Mouse (Mus musculus): Measurements from ENCODE around the gene Pcnx4. TPM values are rescaled to one million over a fixed set of nuclear protein-coding genes. Genes with fewer than 3 reads are reported as not detected.
A peak's percentile ranks its signal among the peaks of the same experiment; 100 is the strongest.
"Not testable (repeated sequence)": the region's sequence is repeated elsewhere in the genome, so short reads cannot be mapped to it uniquely, and the experiment has no call there.

Gene Pcnx4
- polyA plus RNA-seq, 1 experiment from 2014 or later = 8.9 TPM

GRCm38 (mm10) chr12:72532303-72532702 is 3.9 kb upstream of the Pcnx4 start:
- WGBS = 75% methylated on average over 7 of the region's 7 CpGs
- H3K36me3 ChIP-seq = no peaks in the 10 kb centered on the region
- no peaks in the 10 kb centered on the region for H3K27me3 ChIP-seq (replicated peaks)
- no peak overlapping the region for H3K4me2 ChIP-seq
- no peak overlapping the region for H3K9ac ChIP-seq
- H3K9me3 ChIP-seq = no peaks in the 10 kb centered on the region
- H3K4me1 ChIP-seq = peaks cover 3% of the 10 kb centered on the region; the same call in 1 of the 2 replicates
- no peak overlapping the region for H3K4me3 ChIP-seq (replicated peaks)
- H3K27ac ChIP-seq = no peak overlapping the region
- no peak for ATAC-seq (ENCODE audit: insufficient read depth, low FRiP score, low read depth)

GRCm38 (mm10) chr12:72533986-72534385 is 2.2 kb upstream of the Pcnx4 start:
- H3K9me3 ChIP-seq = no peaks in the 10 kb centered on the region
- no peak overlapping the region for H3K27ac ChIP-seq
- 85% methylated on average over 6 of the region's 6 CpGs for WGBS
- no peak overlapping the region for H3K4me2 ChIP-seq
- H3K36me3 ChIP-seq = no peaks in the 10 kb centered on the region
- no peak overlapping the region for H3K9ac ChIP-seq
- no peak overlapping the region for H3K4me3 ChIP-seq (replicated peaks)
- ATAC-seq (ENCODE audit: insufficient read depth, low FRiP score, low read depth) = no peak
- peaks cover 3% of the 10 kb centered on the region; the same call in 1 of the 2 replicates for H3K4me1 ChIP-seq
- H3K27me3 ChIP-seq (replicated peaks) = no peaks in the 10 kb centered on the region

- ATAC-seq (ENCODE audit: insufficient read depth, low FRiP score, low read depth) = no peak
- no peaks in the 10 kb centered on the region for H3K9me3 ChIP-seq
- no peaks in the 10 kb centered on the region for H3K27me3 ChIP-seq (replicated peaks)
- no peak overlapping the region for H3K9ac ChIP-seq
- H3K4me2 ChIP-seq = peak overlapping the region; percentile 74
- peaks cover 3% of the 10 kb centered on the region; the same call in 1 of the 2 replicates for H3K36me3 ChIP-seq
- H3K4me1 ChIP-seq = peaks cover 3% of the 10 kb centered on the region; the same call in 1 of the 2 replicates
- H3K4me3 ChIP-seq (replicated peaks) = peak overlapping the region; percentile 69
- WGBS = 41% methylated on average over 3 of the region's 3 CpGs
- H3K27ac ChIP-seq = no peak overlapping the region
Measured at GRCm38 (mm10) chr12:72535599-72535998, 584 bp upstream of the Pcnx4 start.

GRCm38 (mm10) chr12:72538571-72538970 is 2.4 kb downstream of the Pcnx4 start:
- no peak for ATAC-seq (ENCODE audit: insufficient read depth, low FRiP score, low read depth)
- no peak overlapping the region for H3K27ac ChIP-seq
- peaks cover 3% of the 10 kb centered on the region; the same call in 1 of the 2 replicates for H3K4me1 ChIP-seq
- no peak overlapping the region for H3K4me2 ChIP-seq
- no peaks in the 10 kb centered on the region for H3K9me3 ChIP-seq
- no peak overlapping the region for H3K4me3 ChIP-seq (replicated peaks)
- peaks cover 3% of the 10 kb centered on the region for H3K36me3 ChIP-seq
- H3K9ac ChIP-seq = no peak overlapping the region
- H3K27me3 ChIP-seq (replicated peaks) = no peaks in the 10 kb centered on the region
- whole genome bisulfite sequencing = 92% methylated on average over 10 of the region's 10 CpGs

GRCm38 (mm10) chr12:72554347-72554746 is 18.2 kb downstream of the Pcnx4 start:
- no peak overlapping the region for H3K4me3 ChIP-seq (replicated peaks)
- no peak for ATAC-seq (ENCODE audit: insufficient read depth, low FRiP score, low read depth)
- no peak overlapping the region for H3K4me2 ChIP-seq
- H3K36me3 ChIP-seq = peaks cover 3% of the 10 kb centered on the region; the same call in 1 of the 2 replicates
- no peak overlapping the region for H3K9ac ChIP-seq
- no peaks in the 10 kb centered on the region for H3K4me1 ChIP-seq
- H3K27ac ChIP-seq = no peak overlapping the region
- WGBS = 75% methylated on average over 4 of the region's 4 CpGs
- no peaks in the 10 kb centered on the region for H3K27me3 ChIP-seq (replicated peaks)
- no peaks in the 10 kb centered on the region for H3K9me3 ChIP-seq

- H3K9ac ChIP-seq = no peak overlapping the region
- ATAC-seq (ENCODE audit: insufficient read depth, low FRiP score, low read depth) = peak; percentile 75
- H3K27me3 ChIP-seq (replicated peaks) = no peaks in the 10 kb centered on the region
- no peak overlapping the region for H3K4me3 ChIP-seq (replicated peaks)
- no peaks in the 10 kb centered on the region for H3K36me3 ChIP-seq
- no peak overlapping the region for H3K4me2 ChIP-seq
- no peaks in the 10 kb centered on the region for H3K9me3 ChIP-seq
- 62% methylated on average over 4 of the region's 4 CpGs for WGBS
- no peaks in the 10 kb centered on the region for H3K4me1 ChIP-seq
- H3K27ac ChIP-seq = no peak overlapping the region
Measured at GRCm38 (mm10) chr12:72564281-72564795, 28.2 kb downstream of the Pcnx4 start.

- Histone ChIP-seq H3K4me1 (no peaks in the 10 kb centered on the region), H3K9ac (no peak overlapping the region), H3K27me3 (replicated peaks) (no peaks in the 10 kb centered on the region), H3K4me2 (no peak overlapping the region), H3K27ac (no peak overlapping the region), H3K4me3 (replicated peaks) (no peak overlapping the region), H3K9me3 (no peaks in the 10 kb centered on the region), H3K36me3 (no peaks in the 10 kb centered on the region)
- ATAC-seq (ENCODE audit: insufficient read depth, low FRiP score, low read depth) = no peak
- 91% methylated on average over 3 of the region's 3 CpGs for WGBS
Measured at GRCm38 (mm10) chr12:72582021-72582420, 45.8 kb downstream of the Pcnx4 start.

GRCm38 (mm10) chr12:72583099-72583498 is 46.9 kb downstream of the Pcnx4 start:
- 93% methylated on average over 2 of the region's 2 CpGs for WGBS
- no peaks in the 10 kb centered on the region for H3K4me1 ChIP-seq
- ATAC-seq (ENCODE audit: insufficient read depth, low FRiP score, low read depth) = no peak

GRCm38 (mm10) chr12:72585339-72585738 is 49.2 kb downstream of the Pcnx4 start:
- ATAC-seq (ENCODE audit: insufficient read depth, low FRiP score, low read depth) = no peak
- no peaks in the 10 kb centered on the region for H3K36me3 ChIP-seq
- H3K27me3 ChIP-seq (replicated peaks) = no peaks in the 10 kb centered on the region
- no peak overlapping the region for H3K4me3 ChIP-seq (replicated peaks)
- H3K9me3 ChIP-seq = no peaks in the 10 kb centered on the region
- H3K4me2 ChIP-seq = no peak overlapping the region
- WGBS = 91% methylated on average over 1 of the region's 1 CpGs
- H3K27ac ChIP-seq = no peak overlapping the region
- no peaks in the 10 kb centered on the region for H3K4me1 ChIP-seq
- no peak overlapping the region for H3K9ac ChIP-seq

More at GRCm38 (mm10) chr12:72583099-72583498, 46.9 kb downstream of the Pcnx4 start:
- no peaks in the 10 kb centered on the region for H3K36me3 ChIP-seq
- no peak overlapping the region for H3K9ac ChIP-seq
- H3K4me3 ChIP-seq (replicated peaks) = no peak overlapping the region
- H3K9me3 ChIP-seq = no peaks in the 10 kb centered on the region
- H3K4me2 ChIP-seq = no peak overlapping the region
- H3K27me3 ChIP-seq (replicated peaks) = no peaks in the 10 kb centered on the region
- H3K27ac ChIP-seq = no peak overlapping the region

GRCm38 (mm10) chr12:72592991-72593390 is 56.8 kb downstream of the Pcnx4 start:
- no peak overlapping the region for H3K4me3 ChIP-seq (replicated peaks)
- no peaks in the 10 kb centered on the region for H3K27me3 ChIP-seq (replicated peaks)
- no peak for ATAC-seq (ENCODE audit: insufficient read depth, low FRiP score, low read depth)
- H3K36me3 ChIP-seq = no peaks in the 10 kb centered on the region
- H3K27ac ChIP-seq = no peak overlapping the region
- no peak overlapping the region for H3K9ac ChIP-seq
- no peaks in the 10 kb centered on the region for H3K4me1 ChIP-seq
- H3K9me3 ChIP-seq = no peaks in the 10 kb centered on the region
- H3K4me2 ChIP-seq = no peak overlapping the region

- H3K4me2 ChIP-seq = no peak overlapping the region
- H3K4me3 ChIP-seq (replicated peaks) = no peak overlapping the region
- no peaks in the 10 kb centered on the region for H3K4me1 ChIP-seq
- no peak overlapping the region for H3K27ac ChIP-seq
- H3K27me3 ChIP-seq (replicated peaks) = no peaks in the 10 kb centered on the region
- H3K9ac ChIP-seq = no peak overlapping the region
- no peaks in the 10 kb centered on the region for H3K36me3 ChIP-seq
- no peak for ATAC-seq (ENCODE audit: insufficient read depth, low FRiP score, low read depth)
- WGBS = 70% methylated on average over 2 of the region's 2 CpGs
- H3K9me3 ChIP-seq = no peaks in the 10 kb centered on the region
Measured at GRCm38 (mm10) chr12:72594001-72594400, 57.8 kb downstream of the Pcnx4 start.

- H3K27me3 ChIP-seq (replicated peaks); H3K9me3 ChIP-seq; H3K36me3 ChIP-seq; H3K4me2 ChIP-seq; ATAC-seq (ENCODE audit: insufficient read depth, low FRiP score, low read depth); H3K9ac ChIP-seq; H3K27ac ChIP-seq; H3K4me3 ChIP-seq (replicated peaks); H3K4me1 ChIP-seq: not testable (repeated sequence)
- 79% methylated on average over 2 of the region's 2 CpGs for WGBS
Measured at GRCm38 (mm10) chr12:72598731-72599130, 62.5 kb downstream of the Pcnx4 start.

GRCm38 (mm10) chr12:72612053-72612452 is 75.9 kb downstream of the Pcnx4 start:
- H3K27me3 ChIP-seq (replicated peaks) = no peaks in the 10 kb centered on the region
- no peaks in the 10 kb centered on the region for H3K36me3 ChIP-seq
- WGBS = 87% methylated on average over 3 of the region's 3 CpGs
- no peak overlapping the region for H3K27ac ChIP-seq
- no peak overlapping the region for H3K9ac ChIP-seq
- ATAC-seq (ENCODE audit: insufficient read depth, low FRiP score, low read depth) = no peak
- H3K4me2 ChIP-seq = no peak overlapping the region
- H3K9me3 ChIP-seq = no peaks in the 10 kb centered on the region
- no peaks in the 10 kb centered on the region for H3K4me1 ChIP-seq
- no peak overlapping the region for H3K4me3 ChIP-seq (replicated peaks)
